Mouse (Mus musculus): ENCODE results near the gene Krtdap. TPM values are rescaled to one million over a fixed set of nuclear protein-coding genes. Genes with fewer than 3 reads are reported as not detected.

The Krtdap gene
- polyA plus RNA-seq, 1 experiment: not detected

DNA sequence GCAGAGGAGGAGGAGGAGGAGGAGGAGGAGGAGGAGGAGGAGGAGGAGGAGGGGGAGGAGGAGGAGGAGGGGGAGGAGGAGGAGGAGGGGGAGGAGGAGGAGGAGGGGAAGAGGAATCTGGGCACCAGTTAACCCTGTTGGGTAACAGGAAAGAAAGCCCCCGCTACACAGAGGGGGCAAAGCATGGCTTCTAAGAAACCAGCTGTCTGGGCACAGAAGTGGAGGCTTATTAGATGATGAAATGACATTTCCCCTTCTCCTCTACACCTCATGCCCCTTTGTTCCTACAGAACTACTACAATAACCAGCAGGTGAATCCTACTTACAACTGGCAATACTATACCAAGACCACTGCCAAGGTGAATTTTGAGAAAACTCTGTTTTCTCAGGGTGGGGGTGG is 9.8 kb upstream of the Krtdap start:
- no peak for TF ChIP-seq GATA1 (IDR thresholded peaks at IDR 0.05; ENCODE audit: low read length)

DNA sequence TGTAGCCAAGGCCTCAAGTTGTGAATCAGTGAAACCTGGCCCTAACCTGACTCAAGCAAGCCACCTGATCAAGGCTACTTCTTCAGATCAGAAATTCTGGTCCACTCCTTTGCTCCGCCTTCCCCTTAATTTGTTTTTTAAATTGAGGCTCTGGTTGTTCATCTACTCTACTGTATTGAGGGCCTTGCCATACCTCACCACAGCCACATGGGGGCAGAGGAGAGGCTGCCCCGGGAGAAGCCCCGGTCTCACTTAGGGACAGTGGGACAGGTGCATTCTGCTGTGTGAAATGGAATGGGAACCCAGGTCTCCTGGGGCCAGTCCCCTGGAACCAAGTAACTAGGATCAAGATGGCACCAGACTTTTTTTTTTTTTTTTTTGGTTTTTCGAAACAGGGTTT is 5.9 kb upstream of the Krtdap start:
- no peak for TF ChIP-seq GATA1 (IDR thresholded peaks at IDR 0.05; ENCODE audit: low read length)

DNA sequence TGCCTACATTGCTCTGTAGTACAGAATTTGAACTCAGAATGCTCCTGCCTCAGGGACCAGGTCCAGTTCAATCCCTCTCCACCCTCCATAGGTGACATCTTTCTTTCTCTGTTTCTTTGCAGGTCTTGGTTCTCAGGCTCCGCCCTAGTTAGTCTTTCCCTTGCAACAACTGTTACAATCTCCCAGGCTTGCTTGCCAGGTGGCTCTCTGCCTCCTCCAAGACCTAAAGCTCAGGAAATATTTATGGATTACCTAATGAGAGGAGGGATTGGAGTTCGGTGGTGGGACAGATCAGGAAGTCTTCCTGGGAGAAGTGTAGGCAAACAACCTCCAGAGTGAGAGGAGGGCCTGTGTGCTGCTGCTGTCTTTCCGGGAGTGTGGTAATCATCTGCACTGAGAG is 5.0 kb upstream of the Krtdap start:
- no peak for TF ChIP-seq GATA1 (IDR thresholded peaks at IDR 0.05; ENCODE audit: low read length)

DNA sequence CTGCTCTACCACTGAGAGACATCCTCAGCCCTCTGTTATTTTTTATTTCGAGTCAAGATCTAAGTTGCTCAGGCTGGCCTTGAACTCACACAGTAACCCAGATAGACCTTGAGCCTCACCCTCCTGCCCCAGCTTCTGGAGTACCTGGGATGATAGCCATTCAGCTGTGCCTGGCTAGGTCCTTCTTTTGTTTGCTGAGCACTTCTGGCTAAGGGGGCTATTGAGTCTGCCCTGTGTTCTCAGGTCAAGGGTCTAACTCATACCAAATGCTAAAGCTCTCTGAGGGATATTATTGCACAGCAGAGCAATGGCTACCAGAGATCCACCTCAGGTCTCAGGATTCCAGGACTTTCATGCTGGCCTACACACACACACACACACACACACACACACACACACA is 2.5 kb upstream of the Krtdap start:
- TF ChIP-seq GATA1 (IDR thresholded peaks at IDR 0.05; ENCODE audit: low read length): no peak

DNA sequence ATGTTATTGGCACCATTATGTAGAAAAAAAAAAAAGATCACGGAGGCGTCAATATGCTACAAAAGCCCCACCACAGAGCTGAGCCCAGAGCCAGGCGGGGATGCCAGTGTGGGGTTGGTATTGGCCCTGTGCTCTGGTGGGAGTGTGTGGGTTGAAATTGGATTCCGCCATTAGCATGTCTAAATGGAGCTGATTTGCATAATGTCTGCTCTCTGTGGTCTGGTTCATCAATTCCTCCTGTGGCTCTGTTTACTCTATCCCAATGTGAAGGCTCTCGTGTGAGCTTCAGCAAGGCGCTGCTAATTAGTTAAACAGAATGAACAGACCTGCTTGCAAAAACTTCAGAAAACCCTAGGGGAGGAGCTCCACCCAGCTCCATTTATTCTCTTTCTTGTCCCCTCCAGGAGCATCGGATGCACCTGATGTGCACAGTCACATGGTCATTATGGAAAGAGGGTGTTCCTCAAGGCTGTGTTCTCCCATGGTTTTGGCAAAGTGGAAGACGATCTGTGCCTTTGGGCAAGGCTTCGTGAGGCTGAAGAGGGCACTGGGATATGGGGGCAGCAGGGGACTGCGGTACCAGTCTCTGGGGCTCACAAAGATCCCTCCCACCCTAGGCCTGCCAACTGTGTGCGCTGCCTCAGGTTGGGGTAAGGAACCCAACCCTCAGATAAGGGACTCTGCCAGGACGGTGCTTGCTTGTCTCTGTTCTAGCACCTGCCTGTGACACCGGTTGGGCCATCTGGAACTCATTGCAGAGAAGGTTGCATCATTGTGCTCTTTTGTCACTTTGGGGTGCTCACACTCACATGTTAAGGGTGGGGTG is 1.8 kb upstream of the Krtdap start:
- no peak for TF ChIP-seq GATA1 (IDR thresholded peaks at IDR 0.05; ENCODE audit: low read length)

GRCm38 (mm10) chr7:30790141-30790540 is 2.4 kb downstream of the Krtdap start:
- TF ChIP-seq GATA1 (IDR thresholded peaks at IDR 0.05; ENCODE audit: low read length): no peak

DNA sequence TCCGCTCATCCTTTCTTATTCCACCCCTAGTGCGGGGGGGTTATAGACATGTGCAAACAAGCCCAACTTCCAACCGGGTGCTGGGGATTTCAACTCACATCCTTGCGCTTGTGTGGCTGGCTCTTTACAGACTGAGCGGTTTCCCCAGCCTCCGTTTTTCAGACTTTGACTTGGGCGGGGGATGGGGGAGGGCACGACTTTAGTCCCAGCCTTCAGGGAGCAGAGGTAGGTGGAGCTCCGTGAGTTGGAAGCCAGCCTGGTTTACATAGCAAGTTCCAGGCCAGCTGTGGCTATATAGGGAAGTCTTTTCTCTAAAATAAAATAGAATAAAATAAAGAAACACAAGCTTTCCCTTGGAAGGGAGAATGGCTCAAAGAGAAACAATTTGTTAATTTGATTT is 4.2 kb downstream of the Krtdap start:
- no peak for TF ChIP-seq GATA1 (IDR thresholded peaks at IDR 0.05; ENCODE audit: low read length)

- no peak for TF ChIP-seq GATA1 (IDR thresholded peaks at IDR 0.05; ENCODE audit: low read length)
These were observed 7.2 kb downstream of the Krtdap start for GRCm38 (mm10) chr7:30794921-30795320.

GRCm38 (mm10) chr7:30796790-30797189 is 9.1 kb downstream of the Krtdap start:
- no peak for TF ChIP-seq GATA1 (IDR thresholded peaks at IDR 0.05; ENCODE audit: low read length)

DNA sequence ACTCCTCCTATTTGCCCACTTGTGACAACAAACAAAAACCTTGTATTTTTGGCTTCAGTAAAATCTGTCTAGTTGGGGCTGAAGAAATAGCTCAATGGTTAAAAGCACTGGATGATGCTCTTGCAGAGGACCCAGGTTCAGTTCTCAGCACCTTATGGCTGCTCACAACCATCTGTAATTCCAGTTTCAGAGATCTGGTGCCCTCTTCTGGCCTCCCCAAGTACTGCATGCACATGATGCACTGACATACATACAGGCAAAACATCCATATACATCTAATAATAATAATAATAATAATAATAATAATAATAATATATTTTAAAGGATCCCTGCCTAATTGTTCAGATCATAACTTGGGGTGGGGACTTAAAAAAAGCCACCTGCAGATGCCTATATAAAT is 13.0 kb downstream of the Krtdap start:
- TF ChIP-seq GATA1 (IDR thresholded peaks at IDR 0.05; ENCODE audit: low read length): no peak

- TF ChIP-seq GATA1 (IDR thresholded peaks at IDR 0.05; ENCODE audit: low read length): no peak
These were observed 15.6 kb downstream of the Krtdap start for GRCm38 (mm10) chr7:30803256-30803655.

- TF ChIP-seq GATA1 (IDR thresholded peaks at IDR 0.05; ENCODE audit: low read length): no peak
These were observed 16.5 kb downstream of the Krtdap start for GRCm38 (mm10) chr7:30804026-30804715.

DNA sequence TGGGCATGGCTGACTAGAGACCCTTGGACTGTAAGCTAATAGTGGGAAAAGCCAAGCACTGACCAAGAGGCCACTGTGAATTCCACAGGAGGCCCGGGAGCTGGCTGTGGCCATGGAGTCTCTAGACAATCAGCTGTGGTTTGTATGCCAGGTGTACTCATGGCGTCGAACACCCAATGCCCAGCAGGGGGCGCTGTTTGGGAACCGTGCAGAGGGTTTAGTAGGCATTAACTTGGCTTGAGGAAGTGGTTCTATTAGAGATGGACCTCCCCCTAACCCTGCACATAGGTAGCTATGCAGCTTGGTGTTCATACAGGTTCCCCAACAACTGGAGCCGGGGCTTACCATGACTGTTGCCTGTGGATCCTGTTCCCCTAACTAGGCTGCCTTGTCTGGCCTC is 18.2 kb downstream of the Krtdap start:
- no peak for TF ChIP-seq GATA1 (IDR thresholded peaks at IDR 0.05; ENCODE audit: low read length)

DNA sequence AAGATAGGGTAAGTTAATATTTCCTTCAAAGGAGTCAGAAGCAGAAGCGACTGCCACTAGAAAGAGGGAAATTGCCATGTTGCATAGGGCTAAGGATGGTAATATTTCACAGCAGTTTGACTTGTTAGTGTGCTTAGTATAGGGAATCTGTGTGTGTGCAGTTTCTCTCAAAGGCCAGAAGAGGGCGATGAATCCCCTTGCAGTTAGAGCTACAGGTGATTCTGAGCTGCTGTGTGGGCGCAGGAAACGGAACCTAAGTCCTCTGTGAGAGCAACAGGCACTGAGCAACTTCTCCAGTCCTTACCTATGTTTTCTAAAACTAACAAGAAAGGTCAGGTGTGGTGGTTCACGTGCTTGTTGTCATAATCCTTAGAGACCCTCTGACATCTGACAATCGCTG is 22.6 kb downstream of the Krtdap start:
- no peak for TF ChIP-seq GATA1 (IDR thresholded peaks at IDR 0.05; ENCODE audit: low read length)

DNA sequence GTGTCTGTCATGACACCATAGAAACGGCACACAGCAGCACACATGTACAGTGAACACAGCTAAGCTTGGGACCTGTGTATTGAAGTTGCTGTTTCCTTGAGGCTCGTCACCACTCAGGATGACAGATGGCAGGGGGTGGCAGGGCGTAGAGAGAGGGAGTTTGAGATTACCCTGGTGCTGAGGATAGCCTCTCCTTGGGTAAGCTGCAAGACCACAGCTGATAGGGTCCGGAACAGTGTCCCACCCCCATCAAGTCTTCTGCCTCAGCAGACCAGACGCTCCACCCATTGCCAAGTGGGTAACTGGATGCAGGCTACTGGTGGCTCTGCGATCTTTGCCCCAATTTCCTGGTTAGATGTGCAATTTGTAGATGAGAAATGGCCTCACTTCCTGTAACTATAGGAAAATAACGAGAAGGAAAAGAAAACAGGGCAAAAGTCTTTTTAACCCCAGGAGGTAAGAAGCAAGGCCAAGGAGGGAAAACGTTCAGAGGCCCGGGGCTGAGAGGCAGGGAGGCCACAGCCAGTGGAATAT is 24.1 kb downstream of the Krtdap start:
- TF ChIP-seq GATA1 (IDR thresholded peaks at IDR 0.05; ENCODE audit: low read length): no peak

- no peak for TF ChIP-seq GATA1 (IDR thresholded peaks at IDR 0.05; ENCODE audit: low read length)
These were observed 24.7 kb downstream of the Krtdap start for GRCm38 (mm10) chr7:30812291-30812807.
